Mouse (Mus musculus) megakaryocyte-erythroid progenitor cell, adult 5-6 weeks (primary cell): Measurements from ENCODE around the gene Borcs7. TPM values are rescaled to one million over a fixed set of nuclear protein-coding genes. Genes with fewer than 3 reads are reported as not detected.

ENCODE experiments used
- ATAC-seq: replicated peaks from 2 replicates; pipeline ENCODE4 v1.8.0; 2016; ENCODE audit warnings: mild to moderate bottlenecking, inconsistent platforms; ENCODE audit not compliant: severe bottlenecking, poor library complexity, low FRiP score, low TSS enrichment
- total RNA-seq, 2 experiments: library from RNA; stranded (forward) in 1 of 2; stranded (reverse) in 1 of 2; fragments of 200-1000, 215-1000 nt in 1 of 2; fragments of >200 nt in 1 of 2; fragmentation: Nextera tagmentation in 1 of 2; gene quantifications; 2 replicates each; pipeline ENCODE4 v1.2.3; 2014 to 2017

Borcs7 gene
- total RNA-seq, 2 experiments from 2014 or later = 3.5 to 11.3 TPM

- ATAC-seq = no peak
Measured at GRCm38 (mm10) chr19:46747799-46748198, 58.1 kb downstream of the Borcs7 start.

GRCm38 (mm10) chr19:46752235-46752634 lies 62.5 kb downstream of the Borcs7 start:
- no peak for ATAC-seq

Other genes with a start within 250 kb of the Borcs7 start
- 20.8 and 22.3 TPM in 2 replicates for gene Trim8, start 188.2 kb upstream of the Borcs7 start, total RNA-seq (2014; fragmentation: Nextera tagmentation)
- 9.9 and 18.2 TPM in 2 replicates for gene Trim8, start 188.2 kb upstream of the Borcs7 start, total RNA-seq (2017)
- 14.2 and 17.8 TPM in 2 replicates for gene Arl3, start 116.7 kb upstream of the Borcs7 start, total RNA-seq (2014; fragmentation: Nextera tagmentation)
- gene Arl3, start 116.7 kb upstream of the Borcs7 start, total RNA-seq (2017) = 22.6 and 31.7 TPM in 2 replicates
- 10.6 and 20.1 TPM in 2 replicates for gene Sfxn2, start 116.5 kb upstream of the Borcs7 start, total RNA-seq (2014; fragmentation: Nextera tagmentation)
- 9.8 and 21.1 TPM in 2 replicates for gene Sfxn2, start 116.5 kb upstream of the Borcs7 start, total RNA-seq (2017)
- gene Wbp1l, start 90.8 kb upstream of the Borcs7 start, total RNA-seq (2014; fragmentation: Nextera tagmentation) = 16.1 and 24.1 TPM in 2 replicates
- 17.9 and 20.8 TPM in 2 replicates for gene Wbp1l, start 90.8 kb upstream of the Borcs7 start, total RNA-seq (2017)
- gene Cyp17a1, start 16.7 kb upstream of the Borcs7 start, total RNA-seq (2014; fragmentation: Nextera tagmentation) = not detected in 2 replicates
- gene Cyp17a1, start 16.7 kb upstream of the Borcs7 start, total RNA-seq (2017) = not detected in 2 replicates
- gene As3mt, start 17.6 kb downstream of the Borcs7 start, total RNA-seq (2014; fragmentation: Nextera tagmentation) = 6.5 and 6.6 TPM in 2 replicates
- gene As3mt, start 17.6 kb downstream of the Borcs7 start, total RNA-seq (2017) = 1.6 and 16.2 TPM in 2 replicates
- gene Cnnm2, start 71.7 kb downstream of the Borcs7 start, total RNA-seq (2014; fragmentation: Nextera tagmentation) = 20.3 and 22.0 TPM in 2 replicates
- gene Cnnm2, start 71.7 kb downstream of the Borcs7 start, total RNA-seq (2017) = 7.0 and 13.6 TPM in 2 replicates